Mouse (Mus musculus): ENCODE measurements around the gene Tlk1. TPM values are rescaled to one million over a fixed set of nuclear protein-coding genes. Genes with fewer than 3 reads are reported as not detected.

The Tlk1 gene
- polyA plus RNA-seq, 1 experiment from 2014 or later: 45.7 TPM

GRCm38 (mm10) chr2:70708986-70709730 is 116.4 kb downstream of the Tlk1 start:
- Histone ChIP-seq H3K4me1 (replicated peaks) (peaks cover 4% of the 10 kb centered on the region), H3K27me3 (replicated peaks) (no peaks in the 10 kb centered on the region), H3K36me3 (peaks cover 15% of the 10 kb centered on the region; the same call in 1 of the 2 replicates), H3K4me3 (replicated peaks) (no peak overlapping the region), H3K9me3 (no peaks in the 10 kb centered on the region), H3K4me2 (replicated peaks) (no peak overlapping the region), H3K9ac (no peak overlapping the region), H3K27ac (no peak overlapping the region)
- WGBS: 77% methylated on average over 13 of the region's 13 CpGs
- ATAC-seq: no peak

GRCm38 (mm10) chr2:70702403-70702802 is 123.1 kb downstream of the Tlk1 start:
- Histone ChIP-seq H3K9ac (no peak overlapping the region), H3K4me1 (replicated peaks) (peaks cover 4% of the 10 kb centered on the region), H3K4me3 (replicated peaks) (no peak overlapping the region), H3K27me3 (replicated peaks) (no peaks in the 10 kb centered on the region), H3K4me2 (replicated peaks) (no peak overlapping the region), H3K27ac (no peak overlapping the region), H3K36me3 (no peaks in the 10 kb centered on the region), H3K9me3 (no peaks in the 10 kb centered on the region)
- ATAC-seq: no peak
- WGBS: 40% methylated on average over 5 of the region's 5 CpGs

- Histone ChIP-seq H3K27me3 (replicated peaks) (no peaks in the 10 kb centered on the region), H3K4me1 (replicated peaks) (peaks cover 4% of the 10 kb centered on the region), H3K4me3 (replicated peaks) (no peak overlapping the region), H3K4me2 (replicated peaks) (no peak overlapping the region), H3K27ac (no peak overlapping the region), H3K9me3 (no peaks in the 10 kb centered on the region), H3K9ac (no peak overlapping the region), H3K36me3 (no peaks in the 10 kb centered on the region)
- 66% methylated on average over 9 of the region's 9 CpGs for WGBS
- no peak for ATAC-seq
These were observed 124.0 kb downstream of the Tlk1 start for GRCm38 (mm10) chr2:70701571-70701970.

- Histone ChIP-seq H3K4me2 (replicated peaks) (no peak overlapping the region), H3K4me3 (replicated peaks) (no peak overlapping the region), H3K36me3 (no peaks in the 10 kb centered on the region), H3K4me1 (replicated peaks) (peaks cover 4% of the 10 kb centered on the region), H3K27me3 (replicated peaks) (no peaks in the 10 kb centered on the region), H3K27ac (no peak overlapping the region), H3K9ac (no peak overlapping the region), H3K9me3 (no peaks in the 10 kb centered on the region)
- WGBS: 89% methylated on average over 3 of the region's 3 CpGs
- no peak for ATAC-seq
These were observed 124.7 kb downstream of the Tlk1 start for GRCm38 (mm10) chr2:70700851-70701250.

- WGBS: 71% methylated on average over 10 of the region's 10 CpGs
- no peak overlapping the region for H3K27ac ChIP-seq
- no peak for ATAC-seq
These were observed 129.8 kb downstream of the Tlk1 start for GRCm38 (mm10) chr2:70695712-70696111.

GRCm38 (mm10) chr2:70690195-70690594 is 135.3 kb downstream of the Tlk1 start:
- no peak overlapping the region for H3K27ac ChIP-seq
- no peak overlapping the region for H3K9ac ChIP-seq
- H3K4me2 ChIP-seq (replicated peaks): no peak overlapping the region
- no peaks in the 10 kb centered on the region for H3K27me3 ChIP-seq (replicated peaks)
- no peaks in the 10 kb centered on the region for H3K4me1 ChIP-seq (replicated peaks)
- ATAC-seq: no peak
- H3K4me3 ChIP-seq (replicated peaks): no peak overlapping the region
- 79% methylated on average over 11 of the region's 11 CpGs for WGBS
- H3K36me3 ChIP-seq: peaks cover 43% of the 10 kb centered on the region
- H3K9me3 ChIP-seq: no peaks in the 10 kb centered on the region

More at GRCm38 (mm10) chr2:70695712-70696111, 129.8 kb downstream of the Tlk1 start:
- H3K4me2 ChIP-seq (replicated peaks): no peak overlapping the region
- no peak overlapping the region for H3K4me3 ChIP-seq (replicated peaks)
- H3K36me3 ChIP-seq: peaks cover 10% of the 10 kb centered on the region
- H3K4me1 ChIP-seq (replicated peaks): no peaks in the 10 kb centered on the region
- H3K9me3 ChIP-seq: no peaks in the 10 kb centered on the region
- no peaks in the 10 kb centered on the region for H3K27me3 ChIP-seq (replicated peaks)
- no peak overlapping the region for H3K9ac ChIP-seq

- WGBS: 93% methylated on average over 21 of the region's 21 CpGs
- no peak overlapping the region for H3K4me3 ChIP-seq (replicated peaks)
- H3K36me3 ChIP-seq: peaks cover 48% of the 10 kb centered on the region
- no peaks in the 10 kb centered on the region for H3K9me3 ChIP-seq
- H3K4me2 ChIP-seq (replicated peaks): no peak overlapping the region
- H3K27me3 ChIP-seq (replicated peaks): no peaks in the 10 kb centered on the region
- ATAC-seq: no peak
- no peaks in the 10 kb centered on the region for H3K4me1 ChIP-seq (replicated peaks)
- H3K27ac ChIP-seq: no peak overlapping the region
- H3K9ac ChIP-seq: no peak overlapping the region
These were observed 137.0 kb downstream of the Tlk1 start for GRCm38 (mm10) chr2:70688454-70689078.

- Histone ChIP-seq H3K4me3 (replicated peaks) (no peak overlapping the region), H3K27me3 (replicated peaks) (no peaks in the 10 kb centered on the region), H3K9me3 (no peaks in the 10 kb centered on the region), H3K4me2 (replicated peaks) (no peak overlapping the region), H3K36me3 (peaks cover 35% of the 10 kb centered on the region), H3K9ac (no peak overlapping the region), H3K27ac (no peak overlapping the region), H3K4me1 (replicated peaks) (no peaks in the 10 kb centered on the region)
- peak; percentile 89 for ATAC-seq
- WGBS: 53% methylated on average over 2 of the region's 2 CpGs
These were observed 143.2 kb downstream of the Tlk1 start for GRCm38 (mm10) chr2:70682324-70682723.

GRCm38 (mm10) chr2:70673445-70674126 is 151.9 kb downstream of the Tlk1 start:
- Histone ChIP-seq H3K36me3 (peaks cover 6% of the 10 kb centered on the region), H3K4me1 (replicated peaks) (no peaks in the 10 kb centered on the region), H3K27ac (no peak overlapping the region), H3K4me3 (replicated peaks) (no peak overlapping the region), H3K9ac (no peak overlapping the region), H3K9me3 (no peaks in the 10 kb centered on the region), H3K4me2 (replicated peaks) (no peak overlapping the region), H3K27me3 (replicated peaks) (no peaks in the 10 kb centered on the region)
- 86% methylated on average over 7 of the region's 7 CpGs for WGBS
- no peak for ATAC-seq

- Histone ChIP-seq H3K4me3 (replicated peaks) (no peak overlapping the region), H3K4me2 (replicated peaks) (no peak overlapping the region), H3K27ac (no peak overlapping the region), H3K36me3 (no peaks in the 10 kb centered on the region), H3K27me3 (replicated peaks) (no peaks in the 10 kb centered on the region), H3K4me1 (replicated peaks) (no peaks in the 10 kb centered on the region), H3K9me3 (no peaks in the 10 kb centered on the region), H3K9ac (no peak overlapping the region)
- ATAC-seq: no peak
- WGBS: 78% methylated on average over 2 of the region's 2 CpGs
These were observed 153.1 kb downstream of the Tlk1 start for GRCm38 (mm10) chr2:70672476-70672875.

GRCm38 (mm10) chr2:70669896-70670295 is 155.6 kb downstream of the Tlk1 start:
- Histone ChIP-seq H3K27ac (no peak overlapping the region), H3K9me3 (no peaks in the 10 kb centered on the region), H3K4me2 (replicated peaks) (no peak overlapping the region), H3K4me3 (replicated peaks) (no peak overlapping the region), H3K9ac (no peak overlapping the region), H3K4me1 (replicated peaks) (0 out of 2 replicates have a peak, but pooled peaks cover 4% of the 10 kb centered on the region), H3K36me3 (no peaks in the 10 kb centered on the region), H3K27me3 (replicated peaks) (no peaks in the 10 kb centered on the region)
- WGBS: 58% methylated on average over 2 of the region's 2 CpGs
- ATAC-seq: no peak

- WGBS: 72% methylated on average over 2 of the region's 2 CpGs
- no peak overlapping the region for H3K27ac ChIP-seq
- no peak overlapping the region for H3K4me3 ChIP-seq (replicated peaks)
- no peak overlapping the region for H3K9ac ChIP-seq
- no peaks in the 10 kb centered on the region for H3K36me3 ChIP-seq
- no peaks in the 10 kb centered on the region for H3K27me3 ChIP-seq (replicated peaks)
- no peak for ATAC-seq
- no peaks in the 10 kb centered on the region for H3K9me3 ChIP-seq
- H3K4me2 ChIP-seq (replicated peaks): no peak overlapping the region
- H3K4me1 ChIP-seq (replicated peaks): 0 out of 2 replicates have a peak, but pooled peaks cover 4% of the 10 kb centered on the region
These were observed 156.3 kb downstream of the Tlk1 start for GRCm38 (mm10) chr2:70669241-70669640.
